Mouse (Mus musculus): ENCODE results near the gene Sult6b2.

- no peak for TF ChIP-seq CTCF (IDR thresholded peaks at IDR 0.05; ENCODE audit: insufficient read depth, low read depth, low read length)
- TF ChIP-seq POLR2A (IDR thresholded peaks at IDR 0.05; ENCODE audit: insufficient read depth, low read depth, low read length): no peak
These were observed 24.3 kb downstream of the Sult6b2 start for GRCm38 (mm10) chr6:142779812-142780573.
